Mouse (Mus musculus) CH12.LX (cell line): Measurements from ENCODE around the gene Gm20388.

Experiments
- ELF1 ChIP-seq: IDR thresholded peaks from 2 replicates; pipeline ENCODE4 v1.6.1; 2014; ENCODE audit warnings: low read depth, mild to moderate bottlenecking, inconsistent platforms, low read length, improper control_type of control experiment
- EP300 ChIP-seq: IDR thresholded peaks from 2 replicates; pipeline ENCODE4 v1.6.1; 2011; ENCODE audit warnings: low read length, improper control_type of control experiment
- MAX ChIP-seq: IDR thresholded peaks from 2 replicates; pipeline ENCODE4 v1.6.1; 2011; ENCODE audit warnings: low read length, improper control_type of control experiment
- ZC3H11A ChIP-seq: IDR thresholded peaks from 2 replicates; pipeline ENCODE4 v1.6.1; 2012; ENCODE audit warnings: low read depth, mild to moderate bottlenecking, inconsistent platforms, low read length, improper control_type of control experiment

DNA sequence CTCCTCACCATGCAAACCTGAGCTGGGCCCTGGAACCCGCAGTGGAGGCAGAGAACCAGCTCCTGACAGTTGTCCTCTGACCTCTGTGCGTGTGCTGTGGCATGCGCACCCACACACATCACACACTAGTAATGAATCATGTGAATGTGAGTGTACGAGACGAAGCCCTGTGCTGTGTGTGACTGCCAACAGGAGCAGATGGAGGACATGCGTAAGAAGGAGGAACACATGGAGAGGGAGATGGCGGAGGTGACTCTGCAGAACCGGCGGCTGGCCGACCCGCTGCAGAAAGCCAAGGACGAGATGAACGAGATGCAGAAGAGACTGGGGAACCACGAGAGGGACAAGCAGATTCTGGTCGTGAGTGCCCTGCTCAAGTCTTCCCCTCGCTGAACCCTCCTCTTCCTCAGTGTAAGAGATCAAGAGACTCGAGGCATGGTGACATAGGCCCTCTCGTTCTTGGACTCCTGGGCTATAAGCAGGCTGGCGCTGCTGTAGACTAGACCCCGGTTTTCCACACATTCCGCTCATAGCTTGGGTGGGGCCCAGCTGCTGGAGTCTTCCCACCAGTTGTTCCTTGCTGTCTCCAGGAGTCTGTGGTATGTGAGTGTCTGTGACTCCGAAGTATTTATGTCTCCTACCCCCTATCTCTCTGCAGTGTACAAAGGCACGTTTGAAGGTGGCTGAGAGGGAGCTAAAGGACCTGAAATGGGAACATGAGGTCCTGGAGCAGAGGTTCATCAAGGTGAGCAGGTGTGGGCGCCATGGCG lies 3617.3 kb downstream of the Gm20388 start:
- no peak for TF ChIP-seq ZC3H11A
- TF ChIP-seq EP300: no peak
- no peak for TF ChIP-seq MAX
- no peak for TF ChIP-seq ELF1
